Mouse (Mus musculus): ENCODE data around the gene Rabl3. TPM values are rescaled to one million over a fixed set of nuclear protein-coding genes. Genes with fewer than 3 reads are reported as not detected.

Gene Rabl3
- polyA plus RNA-seq, 1 experiment from 2014 or later = 18.5 TPM

Other genes starting within 250 kb of the Rabl3 start
- gene Stxbp5l, start 154.9 kb upstream of the Rabl3 start, polyA plus RNA-seq (2014; fragmentation: Nextera tagmentation; extraction: Ambion mirVana) = 18.7 and 21.1 TPM in 2 replicates
- gene Gtf2e1, start 96 bp upstream of the Rabl3 start, polyA plus RNA-seq (2014; fragmentation: Nextera tagmentation; extraction: Ambion mirVana) = 29.0 and 33.4 TPM in 2 replicates
- gene Hgd, start 40.3 kb downstream of the Rabl3 start, polyA plus RNA-seq (2014; fragmentation: Nextera tagmentation; extraction: Ambion mirVana) = 0.13 TPM in 1 of 2 replicates, not detected in the other
- 64.5 and 69.9 TPM in 2 replicates for gene Ndufb4, start 114.6 kb downstream of the Rabl3 start, polyA plus RNA-seq (2014; fragmentation: Nextera tagmentation; extraction: Ambion mirVana)
- 111 and 126 TPM in 2 replicates for gene Fstl1, start 237.0 kb downstream of the Rabl3 start, polyA plus RNA-seq (2014; fragmentation: Nextera tagmentation; extraction: Ambion mirVana)

Measured in hindbrain, embryonic 14.5 days (tissue).